Mouse (Mus musculus) lung, postnatal 0 days (tissue): Measurements from ENCODE around the gene Itsn2.

Experiments
- CTCF ChIP-seq: IDR thresholded peaks from 2 replicates; pipeline ENCODE4 v1.5.1; 2016; ENCODE audit warnings: antibody characterized with exemption, mild to moderate bottlenecking
- EP300 ChIP-seq: IDR thresholded peaks from 2 replicates; pipeline ENCODE4 v1.6.1; 2016; ENCODE audit warnings: antibody characterized with exemption, mild to moderate bottlenecking, control low read depth

DNA sequence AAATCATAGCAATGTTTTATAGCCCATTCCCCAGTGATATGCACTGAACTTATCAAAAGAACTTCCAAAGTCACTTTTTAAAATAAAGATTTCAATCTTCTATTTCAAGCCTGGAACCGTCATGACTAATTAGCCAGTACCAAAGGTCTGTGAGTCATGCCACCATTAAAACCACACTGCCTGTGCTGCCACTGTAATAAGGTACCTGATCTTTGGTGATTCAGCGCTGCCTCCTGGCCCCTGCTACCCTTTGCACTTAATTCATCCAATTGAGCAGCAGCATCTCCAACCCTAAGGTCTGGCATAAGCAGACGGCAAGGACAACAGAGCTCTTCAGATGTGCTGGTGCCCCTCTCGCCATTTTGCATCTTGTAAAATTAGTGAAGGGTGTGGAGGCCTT lies 18.4 kb upstream of the Itsn2 start:
- TF ChIP-seq CTCF (no peak), EP300 (no peak)
